Mouse (Mus musculus): ENCODE measurements around the gene Mblac2. TPM values are rescaled to one million over a fixed set of nuclear protein-coding genes. Genes with fewer than 3 reads are reported as not detected.

Mblac2 gene
- total and polyA plus RNA-seq, 3 experiments, result 0.13 to 0.71 (median 0.42) TPM

- dilution Hi-C loops (cut with MboI; ENCODE audit: extremely low pct_ligation_motif_present, extremely low pct_unique_long_range_greater_than_20kb, low sequenced_read_pairs), result no loop called here
- in situ Hi-C loops (cut with MboI; ENCODE audit: low pct_ligation_motif_present, low pct_unique_long_range_greater_than_20kb, low sequenced_read_pairs), result no loop called here
- H3K27me3 ChIP-seq (replicated peaks), result no peaks in the 10 kb centered on the region
- H3K4me1 ChIP-seq (ENCODE audit: control insufficient read depth in 1 of 2, insufficient read depth in 2 of 2), result peaks cover 6 to 38% of the 10 kb centered on the region in 2 experiments
- H3K27ac ChIP-seq (ENCODE audit: insufficient read depth, low read depth), result no peak overlapping the region
- DNase-seq (ENCODE audit: extremely low read depth), result peak; percentile 77
- no peak overlapping the region for H3K4me3 ChIP-seq (replicated peaks in 1 of 3; ENCODE audit: low read depth in 2 of 3, low read length in 2 of 3, poor library complexity in 1 of 3)
- TF ChIP-seq HCFC1 (IDR thresholded peaks at IDR 0.05; ENCODE audit: low read depth, low read length) (no peak), SIN3A (IDR thresholded peaks at IDR 0.05; ENCODE audit: low read length) (no peak), CTCF (conservative IDR thresholded peaks at IDR 0.05 in 1 of 2, IDR thresholded peaks at IDR 0.05 in 1 of 2; ENCODE audit: low read depth in 2 of 2, low read length in 2 of 2) (peak; percentile 16 to 68; a peak in 2 of 4 replicates), USF2 (conservative IDR thresholded peaks at IDR 0.05; ENCODE audit: low read depth, low read length) (no peak), SMC3 (IDR thresholded peaks at IDR 0.05; ENCODE audit: low read depth, low read length) (peak; percentile 47), ELF1 (IDR thresholded peaks at IDR 0.05; ENCODE audit: low read depth, low read length) (peak; percentile 67; the same call in 1 of the 2 replicates), RAD21 (IDR thresholded peaks at IDR 0.05; ENCODE audit: low read depth, low read length) (peak; percentile 15), MEF2A (IDR thresholded peaks at IDR 0.05; ENCODE audit: borderline replicate concordance, low read depth, low read length) (no peak), ETS1 (conservative IDR thresholded peaks at IDR 0.05; ENCODE audit: low read depth, low read length) (no peak), MAX (IDR thresholded peaks at IDR 0.05; ENCODE audit: low read length) (no peak), MYC (IDR thresholded peaks at IDR 0.05; ENCODE audit: low read depth, low read length) (no peak), E2F4 (IDR thresholded peaks at IDR 0.05; ENCODE audit: insufficient replicate concordance, low read depth, low read length) (no peak), EP300 (IDR thresholded peaks at IDR 0.05; ENCODE audit: low read length) (peak; percentile 78), JUND (conservative IDR thresholded peaks at IDR 0.05; ENCODE audit: low read depth, low read length) (no peak), IRF4 (IDR thresholded peaks at IDR 0.05; ENCODE audit: low read depth, low read length) (peak; percentile 94), ZC3H11A (IDR thresholded peaks at IDR 0.05; ENCODE audit: low read depth, low read length) (no peak)
- H3K9me3 ChIP-seq (replicated peaks; ENCODE audit: low read length), result no peaks in the 10 kb centered on the region
- H3K36me3 ChIP-seq (replicated peaks in 1 of 2; ENCODE audit: control insufficient read depth in 1 of 2, insufficient read depth in 1 of 2, low read length in 1 of 2), result peaks cover 5 to 31% of the 10 kb centered on the region in 2 experiments
- H3K4me2 ChIP-seq (ENCODE audit: insufficient read depth, low read depth, poor library complexity, severe bottlenecking), result peak overlapping the region; percentile 73; the same call in 1 of the 2 replicates
- H3K79me2 ChIP-seq (replicated peaks; ENCODE audit: control insufficient read depth, extremely low read depth, insufficient read depth, poor library complexity, severe bottlenecking), result no peaks in the 10 kb centered on the region; the same call in 1 of the 2 replicates
- H3K9ac ChIP-seq (ENCODE audit: insufficient read depth, low read depth), result 0 out of 2 replicates have a peak overlapping the region, but pooled peaks have one; percentile 8
Observed at GRCm38 (mm10) chr13:81703148-81703547, 8.0 kb upstream of the Mblac2 start.

- no peaks in the 10 kb centered on the region for H3K27me3 ChIP-seq (replicated peaks)
- H3K36me3 ChIP-seq (replicated peaks in 1 of 2; ENCODE audit: control insufficient read depth in 1 of 2, insufficient read depth in 1 of 2, low read length in 1 of 2), result peaks cover 5 to 32% of the 10 kb centered on the region in 2 experiments
- no peaks in the 10 kb centered on the region for H3K9me3 ChIP-seq (replicated peaks; ENCODE audit: low read length)
- dilution Hi-C loops (cut with MboI; ENCODE audit: extremely low pct_ligation_motif_present, extremely low pct_unique_long_range_greater_than_20kb, low sequenced_read_pairs), result no loop called here
- H3K9ac ChIP-seq (ENCODE audit: insufficient read depth, low read depth), result 0 out of 2 replicates have a peak overlapping the region, but pooled peaks have one; percentile 8
- peaks cover 6 to 41% of the 10 kb centered on the region in 2 experiments for H3K4me1 ChIP-seq (ENCODE audit: control insufficient read depth in 1 of 2, insufficient read depth in 2 of 2)
- in situ Hi-C loops (cut with MboI; ENCODE audit: low pct_ligation_motif_present, low pct_unique_long_range_greater_than_20kb, low sequenced_read_pairs), result no loop called here
- H3K4me2 ChIP-seq (ENCODE audit: insufficient read depth, low read depth, poor library complexity, severe bottlenecking), result peak overlapping the region; percentile 73
- TF ChIP-seq ETS1 (conservative IDR thresholded peaks at IDR 0.05; ENCODE audit: low read depth, low read length) (peak; percentile 32; the same call in 1 of the 2 replicates), MEF2A (IDR thresholded peaks at IDR 0.05; ENCODE audit: borderline replicate concordance, low read depth, low read length) (no peak)
- peak; percentile 60 for DNase-seq (ENCODE audit: extremely low read depth)
- peaks cover 4% of the 10 kb centered on the region; the same call in 1 of the 2 replicates for H3K79me2 ChIP-seq (replicated peaks; ENCODE audit: control insufficient read depth, extremely low read depth, insufficient read depth, poor library complexity, severe bottlenecking)
- no peak overlapping the region for H3K27ac ChIP-seq (ENCODE audit: insufficient read depth, low read depth)
- H3K4me3 ChIP-seq (replicated peaks in 1 of 3; ENCODE audit: low read depth in 2 of 3, low read length in 2 of 3, poor library complexity in 1 of 3), result no peak overlapping the region
Observed at GRCm38 (mm10) chr13:81703621-81704020, 7.5 kb upstream of the Mblac2 start.
